Mouse (Mus musculus) small intestine, adult 2 months (tissue): ENCODE measurements around the gene Sept9.

Source experiments
- CTCF ChIP-seq: fragments of 200-500 bp; IDR thresholded peaks from 2 replicates; pipeline ENCODE4 v1.5.1; 2012; ENCODE audit warnings: low read depth, mild to moderate bottlenecking, control low read depth, inconsistent platforms, low read length, moderate library complexity, mixed read lengths; ENCODE audit not compliant: insufficient replicate concordance, insufficient read length; ENCODE audit errors: extremely low read depth
- POLR2A ChIP-seq: fragments of 200-500 bp; IDR thresholded peaks from 2 replicates; pipeline ENCODE4 v1.6.1; 2012; ENCODE audit warnings: low read depth, mild to moderate bottlenecking, control low read depth, inconsistent platforms, low read length, moderate library complexity

DNA sequence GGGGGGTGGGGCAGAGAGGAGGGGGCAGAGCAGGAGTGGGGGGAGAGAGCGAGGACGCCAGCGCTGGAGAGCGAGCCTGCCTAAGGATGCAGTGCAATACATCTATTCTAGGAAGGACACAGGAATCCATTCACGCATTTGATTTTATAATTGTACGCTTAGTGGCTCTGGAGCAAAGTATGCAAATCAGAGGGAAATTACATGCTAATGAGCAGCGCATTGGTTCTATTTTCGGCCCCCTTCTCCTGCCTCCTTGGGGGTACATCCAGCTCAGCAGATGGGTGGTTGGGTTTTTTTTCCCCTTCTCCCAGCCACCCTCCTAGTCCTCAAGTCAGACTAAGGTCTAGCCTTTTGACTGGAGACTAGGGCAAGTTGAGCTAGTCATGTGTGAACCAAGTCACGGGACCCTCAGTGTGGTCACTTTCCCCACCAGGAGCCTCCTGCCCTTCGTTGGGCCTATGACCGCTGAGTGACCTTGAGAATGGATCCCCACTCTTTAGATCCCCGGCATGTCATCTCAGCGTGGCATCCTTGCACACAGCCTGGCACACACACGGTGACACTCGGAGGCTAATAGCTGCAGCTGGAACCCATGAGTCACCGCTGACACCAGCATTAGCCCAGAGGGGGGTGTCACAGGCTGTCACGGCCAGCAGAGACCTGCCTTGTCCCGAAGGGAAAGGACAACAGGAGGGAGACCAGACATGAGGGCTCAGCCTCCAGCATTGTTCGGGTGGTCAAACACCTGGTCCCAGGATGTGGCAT is 29.5 kb upstream of the Sept9 start:
- TF ChIP-seq POLR2A (no peak), CTCF (no peak)
